Mouse (Mus musculus): Measurements from ENCODE around the gene Foxg1. TPM values are rescaled to one million over a fixed set of nuclear protein-coding genes. Genes with fewer than 3 reads are reported as not detected.

Gene Foxg1
- polyA plus RNA-seq (2012; rRNA removed): not detected in 2 replicates

GRCm38 (mm10) chr12:49382565-49383520 lies at the start of gene Foxg1:
Gene Foxg1 (plus strand): TSS chr12:49382660.
- no peak for TF ChIP-seq POLR2A (IDR thresholded peaks at IDR 0.05; ENCODE audit: borderline replicate concordance, insufficient read depth, low read length)
- no peak for DNase-seq
- Histone ChIP-seq H3K27ac (ENCODE audit: insufficient read depth, low read length) (no peak within 1 kb of the TSS), H3K4me3 (replicated peaks; ENCODE audit: insufficient read depth, low read depth, low read length) (no peak within 1 kb of the TSS), H3K4me1 (ENCODE audit: control insufficient read depth, insufficient read depth, low read length) (no peaks in the 10 kb centered on the region), H3K27me3 (ENCODE audit: control insufficient read depth, insufficient read depth, low read length) (peaks cover 21% of the 10 kb centered on the region; the same call in 1 of the 2 replicates)
- 2% methylated on average over 61 of the region's 61 CpGs for WGBS

DNA sequence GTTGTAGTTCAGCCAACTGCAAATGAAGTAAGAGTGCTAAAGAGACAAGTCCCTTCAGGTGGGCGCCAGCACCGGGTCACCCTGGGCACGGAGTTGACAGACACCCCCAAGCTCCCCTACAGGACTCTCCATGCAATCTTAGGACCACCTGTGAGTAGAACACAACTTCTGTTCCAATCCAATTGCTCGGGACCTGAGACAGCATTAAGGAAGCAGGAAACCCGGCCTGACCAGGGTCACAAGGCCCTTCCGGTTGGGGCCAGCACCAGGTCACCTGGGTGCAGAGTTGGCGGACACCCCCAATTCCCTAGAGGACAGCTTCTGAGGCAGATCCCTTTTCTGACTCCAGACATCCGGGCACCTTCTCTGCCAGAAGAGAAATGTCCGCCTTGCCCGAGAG lies 32.8 kb upstream of the Foxg1 start:
- no peak overlapping the region for H3K4me3 ChIP-seq (replicated peaks; ENCODE audit: insufficient read depth, low read depth, low read length)

GRCm38 (mm10) chr12:49368931-49369330 lies 13.5 kb upstream of the Foxg1 start:
- TF ChIP-seq CTCF (IDR thresholded peaks at IDR 0.05; ENCODE audit: borderline replicate concordance, insufficient read depth, low read depth, low read length): peak; percentile 11; the same call in 1 of the 2 replicates
- no peak for TF ChIP-seq POLR2A (IDR thresholded peaks at IDR 0.05; ENCODE audit: borderline replicate concordance, insufficient read depth, low read length)
- 37% methylated on average over 1 of the region's 1 CpGs for WGBS
- DNase-seq: no peak
- no peaks in the 10 kb centered on the region for H3K4me1 ChIP-seq (ENCODE audit: control insufficient read depth, insufficient read depth, low read length)
- H3K27me3 ChIP-seq (ENCODE audit: control insufficient read depth, insufficient read depth, low read length): no peaks in the 10 kb centered on the region; the same call in 1 of the 2 replicates
- H3K4me3 ChIP-seq (replicated peaks; ENCODE audit: insufficient read depth, low read depth, low read length): no peak overlapping the region
- H3K27ac ChIP-seq (ENCODE audit: insufficient read depth, low read length): no peak overlapping the region

More for the DNA sequence above, 32.8 kb upstream of the Foxg1 start:
- no peaks in the 10 kb centered on the region for H3K27me3 ChIP-seq (ENCODE audit: control insufficient read depth, insufficient read depth, low read length)
- 90% methylated on average over 10 of the region's 10 CpGs for WGBS
- DNase-seq: no peak
- no peak overlapping the region for H3K27ac ChIP-seq (ENCODE audit: insufficient read depth, low read length)
- H3K4me1 ChIP-seq (ENCODE audit: control insufficient read depth, insufficient read depth, low read length): no peaks in the 10 kb centered on the region
- TF ChIP-seq POLR2A (IDR thresholded peaks at IDR 0.05; ENCODE audit: borderline replicate concordance, insufficient read depth, low read length): no peak
- no peak for TF ChIP-seq CTCF (IDR thresholded peaks at IDR 0.05; ENCODE audit: borderline replicate concordance, insufficient read depth, low read depth, low read length)

- no peak for DNase-seq
- Histone ChIP-seq H3K4me1 (ENCODE audit: control insufficient read depth, insufficient read depth, low read length) (no peaks in the 10 kb centered on the region), H3K27ac (ENCODE audit: insufficient read depth, low read length) (no peak overlapping the region), H3K4me3 (replicated peaks; ENCODE audit: insufficient read depth, low read depth, low read length) (no peak overlapping the region), H3K27me3 (ENCODE audit: control insufficient read depth, insufficient read depth, low read length) (no peaks in the 10 kb centered on the region; the same call in 1 of the 2 replicates)
- TF ChIP-seq CTCF (IDR thresholded peaks at IDR 0.05; ENCODE audit: borderline replicate concordance, insufficient read depth, low read depth, low read length) (no peak), POLR2A (IDR thresholded peaks at IDR 0.05; ENCODE audit: borderline replicate concordance, insufficient read depth, low read length) (no peak)
These were observed 10.3 kb upstream of the Foxg1 start for GRCm38 (mm10) chr12:49372170-49372569.

DNA sequence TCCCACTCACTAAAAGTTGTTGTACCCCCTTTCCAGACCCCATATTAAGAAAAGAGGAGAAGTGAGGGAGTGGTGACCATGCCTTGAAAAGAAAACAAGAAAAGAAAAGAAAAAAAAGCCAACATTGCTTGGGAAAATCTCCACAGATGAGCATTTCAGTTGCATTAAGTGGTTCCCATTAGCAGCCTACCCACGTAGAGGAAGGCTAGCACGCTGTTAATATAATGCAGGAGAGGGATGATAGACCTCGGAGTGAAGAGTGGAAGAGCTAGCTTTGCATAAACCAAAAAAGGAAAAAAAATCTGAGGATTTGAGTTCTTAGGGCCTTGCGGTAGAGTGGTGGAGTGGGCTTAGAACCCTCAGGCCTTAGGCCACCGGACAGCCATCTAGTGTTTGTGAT lies 9.3 kb upstream of the Foxg1 start:
- no peak for DNase-seq
- H3K4me1 ChIP-seq (ENCODE audit: control insufficient read depth, insufficient read depth, low read length): no peaks in the 10 kb centered on the region
- 76% methylated on average over 5 of the region's 5 CpGs for WGBS
- no peak for TF ChIP-seq POLR2A (IDR thresholded peaks at IDR 0.05; ENCODE audit: borderline replicate concordance, insufficient read depth, low read length)
- TF ChIP-seq CTCF (IDR thresholded peaks at IDR 0.05; ENCODE audit: borderline replicate concordance, insufficient read depth, low read depth, low read length): no peak
- no peak overlapping the region for H3K27ac ChIP-seq (ENCODE audit: insufficient read depth, low read length)
- peaks cover 4% of the 10 kb centered on the region; the same call in 1 of the 2 replicates for H3K27me3 ChIP-seq (ENCODE audit: control insufficient read depth, insufficient read depth, low read length)
- no peak overlapping the region for H3K4me3 ChIP-seq (replicated peaks; ENCODE audit: insufficient read depth, low read depth, low read length)

GRCm38 (mm10) chr12:49373821-49374605 lies 8.4 kb upstream of the Foxg1 start:
- Histone ChIP-seq H3K27me3 (ENCODE audit: control insufficient read depth, insufficient read depth, low read length) (peaks cover 5% of the 10 kb centered on the region; the same call in 1 of the 2 replicates), H3K4me1 (ENCODE audit: control insufficient read depth, insufficient read depth, low read length) (no peaks in the 10 kb centered on the region), H3K4me3 (replicated peaks; ENCODE audit: insufficient read depth, low read depth, low read length) (no peak overlapping the region), H3K27ac (ENCODE audit: insufficient read depth, low read length) (no peak overlapping the region)
- TF ChIP-seq CTCF (IDR thresholded peaks at IDR 0.05; ENCODE audit: borderline replicate concordance, insufficient read depth, low read depth, low read length): no peak
- no peak for TF ChIP-seq POLR2A (IDR thresholded peaks at IDR 0.05; ENCODE audit: borderline replicate concordance, insufficient read depth, low read length)
- WGBS: 21% methylated on average over 24 of the region's 24 CpGs
- DNase-seq: no peak

GRCm38 (mm10) chr12:49374606-49374995 lies 7.9 kb upstream of the Foxg1 start:
- H3K4me3 ChIP-seq (replicated peaks; ENCODE audit: insufficient read depth, low read depth, low read length): no peak overlapping the region
- TF ChIP-seq CTCF (IDR thresholded peaks at IDR 0.05; ENCODE audit: borderline replicate concordance, insufficient read depth, low read depth, low read length) (peak; percentile 38; the same call in 1 of the 2 replicates), POLR2A (IDR thresholded peaks at IDR 0.05; ENCODE audit: borderline replicate concordance, insufficient read depth, low read length) (no peak)
- 2% methylated on average over 14 of the region's 14 CpGs for WGBS
- peaks cover 5% of the 10 kb centered on the region; the same call in 1 of the 2 replicates for H3K27me3 ChIP-seq (ENCODE audit: control insufficient read depth, insufficient read depth, low read length)
- no peak overlapping the region for H3K27ac ChIP-seq (ENCODE audit: insufficient read depth, low read length)
- DNase-seq: no peak
- no peaks in the 10 kb centered on the region for H3K4me1 ChIP-seq (ENCODE audit: control insufficient read depth, insufficient read depth, low read length)
